Mouse (Mus musculus): ENCODE data around the gene Gm10306.

Gene Gm10306

DNA sequence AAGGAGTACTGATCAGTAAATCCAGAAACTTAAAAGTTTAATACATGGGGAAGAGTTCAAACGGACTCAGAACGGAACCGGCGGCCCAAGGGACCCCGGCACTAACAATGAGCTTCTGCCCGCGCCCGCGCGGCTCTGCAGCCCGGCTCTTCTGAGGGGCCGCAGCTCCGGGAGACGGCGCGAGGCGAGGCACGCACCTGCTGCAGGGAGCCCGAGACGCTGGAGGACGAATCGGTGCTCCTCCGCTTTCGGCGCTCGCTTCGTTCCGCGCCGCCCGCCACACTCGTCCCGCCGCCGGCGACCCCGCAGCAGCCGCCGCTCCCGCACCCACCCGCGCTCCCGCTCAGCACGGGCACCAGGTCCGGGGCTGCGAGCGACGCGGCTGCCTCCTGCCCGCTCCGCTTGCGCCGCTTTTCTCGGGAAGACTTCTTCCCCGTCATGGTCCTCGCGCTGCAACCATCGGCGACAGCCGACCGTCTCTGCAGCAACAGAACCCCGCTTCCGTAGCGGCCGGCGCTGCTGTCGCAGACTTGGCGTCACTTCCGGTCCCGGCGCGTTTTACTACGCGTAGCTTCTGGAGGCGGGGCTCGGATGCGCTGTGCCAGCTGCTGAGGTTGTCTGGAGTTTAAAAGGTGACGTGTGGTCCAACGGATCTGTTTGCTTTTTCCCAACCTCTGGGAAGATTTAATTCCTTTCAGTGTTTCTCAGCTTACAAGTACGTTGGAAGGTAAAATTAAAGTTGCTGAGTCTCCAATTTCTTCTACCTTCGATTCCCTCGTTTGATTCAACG lies at the start of gene Gm10306, which contains the start of gene Caap1:
TSS of gene Gm10306 (plus strand) at position 282 of the 790 bp plus-strand sequence.
TSS of gene Caap1 (minus strand) at position 532 of the 790 bp plus-strand sequence.
- DNase-seq, result peak; percentile 92

- DNase-seq, result no peak
Observed at GRCm38 (mm10) chr4:94515366-94515765, 41.0 kb upstream of the Gm10306 start.

GRCm38 (mm10) chr4:94517631-94518030 lies 38.7 kb upstream of the Gm10306 start:
- peak; percentile 23 for DNase-seq

DNA sequence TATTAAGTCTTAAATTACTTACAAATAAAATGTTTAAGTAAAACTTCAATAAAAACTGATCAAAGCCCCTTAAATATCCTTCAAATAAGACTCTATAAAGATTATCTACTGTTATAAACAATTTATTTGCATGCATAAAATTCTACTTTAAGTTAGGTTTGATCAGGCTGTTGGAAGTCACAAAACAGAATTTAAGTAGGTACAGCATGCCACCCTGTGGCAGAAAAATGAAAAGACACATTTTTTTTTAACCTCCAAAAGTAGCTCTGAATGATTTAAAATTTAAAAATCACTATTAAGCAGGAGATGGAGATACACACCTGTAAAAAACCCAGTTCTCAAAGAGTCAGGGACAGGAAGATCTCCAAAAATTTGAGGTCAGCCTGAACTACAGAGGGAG lies 33.0 kb upstream of the Gm10306 start:
- peak; percentile 14 for DNase-seq

- no peak for DNase-seq
Observed at GRCm38 (mm10) chr4:94529448-94529847, 26.9 kb upstream of the Gm10306 start.

DNA sequence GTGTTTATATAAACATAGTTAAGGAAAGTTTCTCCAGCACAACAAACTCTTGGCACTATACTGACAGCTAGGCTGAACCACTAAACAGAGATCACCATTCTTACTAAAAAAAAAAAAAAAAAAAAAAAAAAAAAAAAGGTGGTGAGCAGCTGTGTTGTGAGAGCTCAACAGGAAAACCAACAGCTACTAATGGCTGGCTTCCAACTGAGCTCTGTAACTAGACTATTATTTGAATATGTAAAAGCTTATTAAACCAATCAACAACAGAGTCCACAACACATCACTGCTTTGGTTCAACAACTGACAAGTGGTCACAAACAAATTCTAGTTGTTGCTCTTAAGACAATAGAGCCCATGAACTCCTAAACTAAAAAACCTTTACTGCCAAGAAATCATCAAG lies 23.1 kb upstream of the Gm10306 start:
- no peak for DNase-seq

GRCm38 (mm10) chr4:94543041-94543440 lies 13.3 kb upstream of the Gm10306 start:
- DNase-seq, result no peak

DNA sequence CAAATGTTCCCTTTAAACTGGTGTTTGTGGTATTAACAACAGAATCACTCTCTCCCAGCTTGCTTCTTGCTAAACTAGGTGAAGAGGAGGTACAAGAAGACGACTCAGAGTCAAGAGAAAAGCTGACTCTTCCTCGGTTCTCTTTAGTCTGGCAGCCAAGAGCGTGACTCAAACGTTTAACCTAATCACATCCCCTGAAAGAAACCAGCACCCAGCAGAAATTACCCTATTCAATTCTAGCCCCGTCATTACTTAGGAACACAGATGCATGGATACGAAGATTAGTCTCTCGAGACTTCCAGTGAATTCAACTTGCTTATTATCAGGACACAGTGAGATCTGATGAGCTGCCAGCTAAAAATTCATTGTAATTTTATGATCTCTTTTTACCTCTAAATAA lies 12.0 kb upstream of the Gm10306 start:
- DNase-seq, result no peak

DNA sequence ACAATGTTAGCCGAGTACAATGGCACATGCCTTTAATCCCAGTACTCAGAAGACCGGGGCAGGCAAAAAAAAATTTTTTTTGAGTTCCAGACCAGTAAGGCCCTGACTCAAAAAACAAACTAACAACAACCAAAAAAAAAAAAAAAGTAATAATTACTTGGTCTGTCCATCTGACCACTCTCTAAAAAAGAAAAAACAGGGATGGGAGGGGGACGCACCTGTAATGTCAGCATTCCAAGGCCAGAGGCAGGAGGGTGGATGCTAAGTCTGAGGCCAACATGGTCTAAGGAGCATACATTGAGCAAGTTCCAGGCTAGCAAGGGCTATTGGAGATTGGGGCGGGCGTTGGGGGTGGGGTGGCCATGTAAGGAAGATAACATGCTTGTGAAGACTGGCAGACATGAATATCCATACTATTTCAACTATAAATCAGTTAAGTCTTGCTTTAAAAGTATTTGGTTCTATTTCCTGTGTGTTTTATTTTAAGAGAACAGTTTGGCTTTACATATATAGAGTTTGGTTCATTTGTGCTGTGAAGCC lies 1.3 kb upstream of the Gm10306 start:
- no peak for DNase-seq

- no peak for DNase-seq
Observed at GRCm38 (mm10) chr4:94557145-94557544, 799 bp downstream of the Gm10306 start.

DNA sequence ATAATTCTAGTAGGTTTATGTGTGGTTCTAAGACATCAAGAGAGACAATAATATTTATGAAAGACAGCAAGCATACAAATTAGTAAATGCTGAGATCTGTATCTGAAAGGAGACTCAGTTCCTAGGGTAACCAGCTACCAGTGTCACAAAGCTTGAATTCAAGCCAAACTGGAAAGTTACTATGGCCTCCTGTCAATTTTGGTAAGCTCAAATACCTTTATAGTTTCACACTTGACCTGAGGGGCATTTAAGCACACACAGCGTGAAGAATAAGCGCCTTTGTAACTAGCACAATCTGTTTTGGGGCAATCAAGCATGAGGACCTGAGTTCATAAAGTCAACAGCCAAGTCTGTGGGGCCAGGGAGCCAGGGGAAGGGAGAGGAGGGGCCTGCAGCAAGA lies 2.9 kb downstream of the Gm10306 start:
- DNase-seq, result peak; percentile 31

DNA sequence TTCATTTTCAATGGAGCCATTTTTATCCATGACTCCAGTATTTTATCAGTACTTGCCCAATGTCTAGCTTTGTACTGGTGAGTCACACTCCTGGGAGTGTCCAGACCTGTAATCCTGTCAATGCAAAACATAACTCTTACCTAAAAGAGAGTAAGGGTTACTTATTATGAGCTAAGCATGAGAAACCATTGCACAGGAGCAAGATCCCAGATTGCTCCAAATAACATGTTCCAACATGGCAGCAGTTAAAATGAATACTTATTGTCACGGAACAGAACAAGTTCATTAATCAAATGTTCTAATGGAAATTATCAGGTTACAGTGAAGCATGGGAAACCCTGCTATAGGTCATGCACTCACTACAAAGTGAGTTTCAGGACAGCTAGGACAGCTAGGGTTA lies 4.0 kb downstream of the Gm10306 start:
- DNase-seq, result no peak

DNA sequence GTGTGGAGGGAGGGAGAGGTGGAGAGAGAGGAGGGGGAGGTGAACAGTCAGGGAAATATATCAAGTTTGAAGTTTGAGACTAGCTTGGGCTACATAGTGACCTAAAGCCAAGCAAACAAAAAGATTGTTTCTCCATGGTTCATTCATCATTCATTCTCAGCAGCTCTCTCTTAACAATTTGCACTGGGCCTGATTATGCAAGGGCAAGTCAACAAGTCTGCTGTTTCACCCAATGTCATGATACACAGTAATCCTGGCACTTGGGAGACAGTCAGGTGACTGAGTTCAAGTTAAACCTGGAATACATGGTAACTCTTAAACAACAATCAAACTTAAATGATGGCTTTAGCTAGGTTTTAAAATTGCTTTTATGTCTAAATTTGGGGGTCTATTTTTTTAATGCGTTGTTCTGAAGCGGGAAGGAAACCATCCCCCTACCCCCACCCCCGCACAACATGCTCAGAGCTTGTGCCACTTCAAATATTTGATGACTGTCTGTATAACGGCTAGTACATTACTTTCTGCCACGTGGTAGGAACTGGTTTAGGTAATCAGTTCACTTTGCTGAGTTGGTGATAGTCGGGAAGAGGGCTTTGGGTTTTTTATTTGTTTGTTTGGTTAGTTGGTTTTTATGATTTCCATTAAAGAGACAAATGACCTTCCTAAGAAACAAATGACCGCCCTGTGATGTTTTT lies 5.8 kb downstream of the Gm10306 start:
- DNase-seq, result no peak

DNA sequence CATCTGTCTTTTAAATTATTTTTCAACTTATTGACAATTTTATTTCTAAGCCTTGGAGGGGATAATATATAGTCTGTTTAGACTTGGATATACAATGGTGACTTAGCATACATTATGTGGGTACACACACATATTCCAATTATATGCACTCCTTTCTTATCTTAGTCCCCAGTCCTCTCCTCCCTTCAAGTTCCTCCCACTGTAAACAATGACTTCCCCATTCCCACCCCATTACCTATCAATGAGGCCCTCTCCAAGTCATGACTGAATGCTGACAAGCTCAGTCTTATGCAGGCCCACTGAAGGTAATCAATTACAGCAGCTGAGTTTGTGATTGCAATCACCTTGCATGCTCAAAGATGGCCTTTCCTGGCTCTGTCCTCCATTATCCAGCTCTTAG lies 8.0 kb downstream of the Gm10306 start:
- DNase-seq, result no peak

DNA sequence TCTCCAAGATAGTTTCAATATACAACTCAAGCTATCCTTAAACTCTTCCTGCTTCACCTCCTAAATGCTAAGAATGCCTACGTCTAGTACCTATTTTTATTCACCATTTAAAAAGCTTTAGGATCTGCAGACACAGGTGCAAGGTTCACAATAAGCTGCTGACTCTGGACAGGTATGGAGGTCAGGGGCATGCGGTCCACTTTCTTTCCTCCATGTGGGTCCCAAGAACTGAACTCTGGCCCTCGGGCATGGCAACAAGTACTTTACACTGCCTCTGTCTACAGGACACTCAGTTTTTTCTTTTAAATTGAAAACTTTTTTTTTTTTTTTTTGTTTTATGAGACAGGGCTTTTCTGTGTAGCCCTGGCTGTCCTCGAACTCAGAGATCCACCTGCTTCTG lies 16.3 kb downstream of the Gm10306 start:
- DNase-seq, result peak; percentile 57

DNA sequence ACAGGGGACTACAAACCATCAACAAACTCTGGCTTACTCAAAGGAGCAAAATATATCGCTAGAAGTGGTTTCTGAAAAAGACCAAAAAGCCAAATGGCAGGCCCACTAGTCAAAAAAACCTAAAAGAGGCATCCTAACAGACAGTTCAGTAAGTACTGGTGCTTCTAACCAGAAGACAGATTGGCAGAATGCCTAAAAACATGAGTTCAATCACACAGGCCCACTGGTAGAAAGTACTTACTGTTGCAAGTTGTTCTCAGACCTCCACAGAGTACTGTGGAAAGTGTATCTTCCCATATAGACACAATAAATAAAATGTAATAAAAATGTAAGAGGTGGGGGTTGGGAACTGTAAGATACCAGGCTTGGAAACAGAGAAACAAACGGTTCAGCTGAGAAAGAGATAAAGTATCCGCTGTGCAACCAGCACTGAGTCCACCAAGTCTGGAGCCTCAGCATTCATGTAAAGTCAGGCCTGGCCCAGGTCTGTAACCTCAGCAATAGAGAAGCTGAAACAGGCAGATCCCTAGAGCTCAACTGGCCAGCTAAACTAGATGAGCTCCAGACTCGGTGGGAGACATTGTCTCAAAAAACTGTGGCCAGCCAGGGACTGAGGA lies 35.5 kb downstream of the Gm10306 start:
- DNase-seq, result peak; percentile 17

- no peak for DNase-seq
Observed at GRCm38 (mm10) chr4:94592709-94593108, 36.4 kb downstream of the Gm10306 start.

- DNase-seq, result peak; percentile 28
Observed at GRCm38 (mm10) chr4:94601395-94601794, 45.0 kb downstream of the Gm10306 start.

DNA sequence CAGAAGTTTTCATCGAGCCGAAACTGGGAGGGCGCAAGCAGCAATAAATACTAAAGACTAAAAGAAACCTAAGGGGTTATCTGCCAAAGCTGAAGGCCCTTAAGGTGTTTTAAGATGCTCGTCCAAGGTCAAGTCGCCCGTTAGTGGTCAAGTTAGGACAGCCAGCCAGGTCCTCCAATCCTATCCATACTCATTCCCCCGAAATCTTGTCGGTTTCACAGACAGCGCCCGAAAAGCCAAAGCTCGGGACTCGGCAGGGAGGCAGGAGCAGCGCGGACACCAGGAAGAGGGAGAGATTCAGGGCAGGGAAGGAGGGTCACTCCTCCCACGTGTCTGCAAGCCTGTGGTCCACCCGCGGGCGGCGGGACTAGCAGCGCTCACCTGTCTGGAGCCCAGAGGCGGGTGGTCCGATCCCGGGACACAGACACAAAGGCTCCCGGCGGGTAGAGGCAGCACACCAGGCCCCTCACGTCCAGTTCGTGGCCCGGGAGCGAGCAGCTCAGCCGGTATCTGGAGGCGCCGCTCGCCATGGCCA lies 46.2 kb downstream of the Gm10306 start:
- no peak for DNase-seq

DNA sequence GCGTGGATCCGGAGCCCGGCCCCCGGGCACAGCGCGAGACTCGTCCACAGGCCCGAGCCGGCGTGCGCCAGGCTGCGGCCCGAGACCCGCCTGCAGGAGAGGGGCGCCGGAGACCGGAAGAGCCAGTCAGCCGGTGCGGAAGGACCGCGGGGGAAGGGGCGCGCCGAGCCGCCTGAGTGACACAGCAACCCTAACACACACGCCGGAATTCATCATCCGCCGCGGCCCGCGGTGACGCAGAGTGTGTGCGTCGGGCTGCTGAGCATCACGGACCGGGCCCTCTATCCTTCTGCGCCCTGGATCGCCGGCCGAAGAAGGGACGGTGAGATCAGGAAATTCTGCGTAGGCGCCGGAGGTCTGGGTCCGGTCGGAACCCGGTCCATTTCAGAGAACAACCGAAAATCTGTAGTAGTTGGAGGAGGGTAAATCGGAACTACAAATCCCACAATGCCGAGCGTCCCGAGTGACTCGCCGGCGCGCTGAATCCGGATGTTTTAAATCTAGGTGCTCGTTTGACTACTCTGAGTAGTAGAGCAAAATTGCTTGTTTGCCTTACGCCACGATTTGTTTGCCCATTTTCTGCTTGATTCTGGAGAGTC lies 46.8 kb downstream of the Gm10306 start, which contains the start of gene Plaa:
TSS of gene Plaa (minus strand) at position 214 of the 599 bp plus-strand sequence.
- peak; percentile 92 for DNase-seq

DNA sequence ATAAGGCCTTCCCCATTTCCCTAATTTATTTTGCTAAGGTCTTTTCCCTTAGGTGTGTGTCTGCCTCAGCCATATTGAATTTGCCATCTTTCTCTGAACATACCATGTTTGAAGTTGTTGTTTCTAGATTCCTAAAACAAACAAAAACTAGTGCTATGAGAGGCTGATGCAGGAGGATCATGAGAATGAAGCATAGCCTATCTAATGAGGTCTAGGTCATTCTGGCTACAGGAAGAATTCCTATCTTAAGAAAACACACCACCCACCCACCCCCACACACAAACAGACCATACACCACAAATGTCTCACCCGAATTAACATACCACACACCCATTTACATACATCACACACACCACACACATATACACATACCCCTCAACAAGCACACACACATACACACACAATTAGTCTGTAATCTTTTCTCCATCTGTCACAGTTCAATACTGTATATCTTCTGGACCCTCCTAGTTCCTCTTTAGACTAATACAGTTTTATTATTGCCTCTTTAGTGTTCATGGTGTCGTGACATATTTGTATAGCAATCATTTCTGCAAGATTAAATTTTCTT lies 48.2 kb downstream of the Gm10306 start:
- no peak for DNase-seq

DNA sequence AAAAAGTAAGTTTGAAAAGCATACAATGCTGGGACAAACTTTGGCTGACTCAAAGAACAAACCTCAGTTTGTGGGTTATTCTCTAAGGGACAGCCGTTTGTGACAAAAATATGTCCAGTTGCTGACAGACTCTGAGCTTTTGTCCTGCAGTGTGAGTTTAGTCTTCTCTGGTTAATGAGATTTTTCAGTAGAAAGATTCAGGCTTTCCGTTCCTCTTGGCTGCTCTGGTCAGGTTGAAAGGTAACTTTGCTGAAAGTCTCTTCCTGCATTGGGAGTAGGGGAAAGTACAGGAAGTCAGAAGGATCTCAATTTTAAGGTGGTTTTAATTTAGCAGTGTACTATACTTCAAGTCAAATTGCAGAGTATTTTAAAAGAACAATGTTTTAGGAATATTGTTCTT lies 49.2 kb downstream of the Gm10306 start:
- DNase-seq, result peak; percentile 80
